Mouse (Mus musculus) embryo, embryonic 11 days (tissue): ENCODE results near the gene Ttc23l.
A peak's percentile ranks its signal among the peaks of the same experiment; 100 is the strongest.
"Not testable (repeated sequence)": the region's sequence is repeated elsewhere in the genome, so short reads cannot be mapped to it uniquely, and the experiment has no call there.

Experiments
- DNase-seq: peaks from one replicate; pipeline ENCODE4 v3.0.0-alpha.2; 2015

The Ttc23l gene

GRCm38 (mm10) chr15:10506099-10506498 lies 52.4 kb downstream of the Ttc23l start:
- peak; percentile 54 for DNase-seq

- DNase-seq, result peak; percentile 79
Observed at GRCm38 (mm10) chr15:10500838-10501719, 57.4 kb downstream of the Ttc23l start.

GRCm38 (mm10) chr15:10500035-10500434 lies 58.4 kb downstream of the Ttc23l start:
- no peak for DNase-seq

DNA sequence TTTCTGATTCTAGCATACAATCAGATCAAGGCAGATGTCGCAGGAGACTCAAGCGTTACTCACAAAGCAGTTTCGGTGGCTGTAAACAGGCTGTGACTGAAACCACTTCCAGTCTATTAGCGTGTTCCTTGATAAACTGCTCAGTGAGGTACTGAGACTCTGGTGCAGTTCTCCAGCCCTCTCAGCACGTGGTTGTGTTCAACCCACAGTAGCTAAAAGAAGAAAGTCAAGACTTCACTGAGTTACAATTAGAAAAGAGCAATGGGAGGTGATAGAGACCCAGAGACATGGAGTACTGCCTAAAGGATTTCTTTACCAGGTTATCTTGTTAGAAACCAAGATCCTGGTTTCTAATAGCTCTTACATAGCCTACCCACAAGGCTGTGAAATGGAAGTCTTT lies 58.9 kb downstream of the Ttc23l start:
- no peak for DNase-seq

- not testable (repeated sequence) for DNase-seq
Observed at GRCm38 (mm10) chr15:10496696-10497095, 61.8 kb downstream of the Ttc23l start.

DNA sequence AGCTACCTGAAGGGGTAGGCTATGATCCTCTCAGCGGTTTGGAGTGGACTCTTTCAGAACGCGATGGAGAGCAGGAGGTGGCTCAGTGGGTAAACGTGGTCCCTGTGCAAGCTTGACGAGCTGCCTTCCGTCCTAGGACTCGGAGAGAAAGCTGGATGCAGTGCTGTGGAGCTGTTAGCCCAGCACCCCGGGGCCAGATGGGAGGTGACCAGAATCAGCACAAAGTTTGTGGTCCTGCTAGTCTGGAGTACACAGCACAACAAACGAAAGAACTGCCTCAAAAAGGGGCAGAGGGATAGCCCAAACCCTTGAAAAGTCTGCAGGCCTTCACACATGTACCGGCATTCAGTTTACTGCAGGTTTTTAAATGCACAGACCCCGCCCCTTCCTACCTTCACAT lies 62.5 kb downstream of the Ttc23l start:
- no peak for DNase-seq

DNA sequence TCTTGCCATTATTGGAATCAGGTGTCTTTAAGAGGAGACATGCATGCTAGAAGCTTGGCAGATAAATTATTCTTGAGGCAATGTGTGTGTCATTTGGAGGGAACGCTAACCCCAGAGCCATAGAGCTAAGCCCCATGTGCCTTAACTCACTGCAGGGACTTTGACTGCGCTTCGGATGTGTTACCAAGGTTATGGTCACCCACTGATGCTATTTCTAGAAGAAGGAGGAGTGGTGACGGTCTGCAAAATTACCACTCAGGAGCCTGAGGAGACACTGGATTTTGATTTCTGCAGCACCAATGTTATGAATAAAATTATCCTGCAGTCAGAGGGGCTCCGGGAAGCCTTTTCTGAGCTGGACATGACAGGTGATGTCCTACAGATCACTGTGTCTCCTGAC lies 68.4 kb downstream of the Ttc23l start:
- no peak for DNase-seq

DNA sequence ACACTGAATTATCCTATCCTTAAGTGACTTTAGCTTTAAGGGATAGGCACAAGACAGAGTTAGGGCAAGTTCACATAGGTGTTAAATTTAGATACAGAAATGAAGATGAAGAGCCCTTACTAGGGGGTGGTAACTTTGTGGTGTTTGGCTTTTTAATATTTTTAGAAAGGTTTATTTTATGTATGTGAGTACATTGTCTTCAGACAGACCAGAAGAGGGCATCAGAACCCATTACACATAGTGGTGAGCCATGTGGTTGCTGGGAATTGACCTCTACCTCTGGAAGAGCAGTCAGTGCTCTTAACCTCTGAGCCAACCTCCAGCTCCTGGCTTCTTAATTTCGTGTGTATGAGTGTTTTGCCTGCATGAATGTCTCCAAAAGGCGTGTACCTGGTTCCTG lies 71.2 kb downstream of the Ttc23l start:
- DNase-seq, result peak; percentile 11

GRCm38 (mm10) chr15:10486365-10486839 lies 72.1 kb downstream of the Ttc23l start:
- no peak for DNase-seq

DNA sequence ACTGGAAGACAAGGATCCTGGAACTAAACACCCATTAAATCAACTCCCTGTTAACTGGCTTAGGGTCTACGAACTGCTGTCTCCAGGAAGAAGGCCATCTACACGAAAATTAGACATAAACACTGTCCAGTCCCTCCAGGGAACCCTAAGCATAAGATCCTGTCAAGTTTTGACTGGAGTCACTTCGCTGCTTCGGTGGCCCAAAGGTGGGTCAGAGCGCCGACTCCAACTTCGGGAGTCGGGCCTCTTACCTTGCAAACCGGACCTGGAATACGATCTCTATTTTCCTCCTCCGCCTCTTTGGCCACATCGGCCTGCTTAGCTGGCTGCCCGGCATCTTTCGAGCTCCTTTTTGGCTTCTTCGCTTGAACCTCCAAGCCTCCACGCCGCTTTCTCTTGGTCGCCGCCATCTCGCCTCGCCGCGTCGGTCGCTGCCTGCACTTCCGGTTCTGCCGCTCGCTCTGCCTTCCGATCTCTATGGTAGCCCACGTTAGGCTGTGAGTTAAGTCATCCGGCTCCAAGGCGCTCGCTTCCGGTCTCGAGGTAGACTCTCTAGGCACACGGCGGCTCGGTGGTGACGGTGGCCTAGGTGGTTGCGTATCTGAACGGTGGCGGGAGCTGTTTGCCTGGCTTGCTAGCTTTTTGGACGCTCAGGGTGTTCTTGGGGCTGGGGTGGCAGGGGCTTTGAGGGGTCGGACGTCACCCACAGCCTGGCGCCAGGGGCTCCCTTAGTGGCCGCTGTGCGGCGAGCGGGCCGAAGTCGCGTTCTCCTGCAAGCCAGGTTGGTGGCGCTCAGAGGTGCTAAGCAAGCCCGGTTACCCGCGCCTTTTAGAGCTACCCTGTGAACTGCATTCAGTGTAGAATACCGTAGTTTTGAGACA lies 72.7 kb downstream of the Ttc23l start, which contains the start of the genes Brix1 and Rad1:
Gene Brix1 (minus strand): TSS at position 464 of the 881 bp plus-strand sequence.
Gene Rad1 (plus strand): TSS at position 535 of the 881 bp plus-strand sequence.
- DNase-seq, result peak; percentile 97

- no peak for DNase-seq
Observed at GRCm38 (mm10) chr15:10470941-10471340, 87.5 kb downstream of the Ttc23l start.

GRCm38 (mm10) chr15:10470151-10470831 lies 88.2 kb downstream of the Ttc23l start, which contains the start of gene Dnajc21:
TSS of gene Dnajc21 (minus strand) at chr15:10470516.
- DNase-seq, result peak; percentile 92

DNA sequence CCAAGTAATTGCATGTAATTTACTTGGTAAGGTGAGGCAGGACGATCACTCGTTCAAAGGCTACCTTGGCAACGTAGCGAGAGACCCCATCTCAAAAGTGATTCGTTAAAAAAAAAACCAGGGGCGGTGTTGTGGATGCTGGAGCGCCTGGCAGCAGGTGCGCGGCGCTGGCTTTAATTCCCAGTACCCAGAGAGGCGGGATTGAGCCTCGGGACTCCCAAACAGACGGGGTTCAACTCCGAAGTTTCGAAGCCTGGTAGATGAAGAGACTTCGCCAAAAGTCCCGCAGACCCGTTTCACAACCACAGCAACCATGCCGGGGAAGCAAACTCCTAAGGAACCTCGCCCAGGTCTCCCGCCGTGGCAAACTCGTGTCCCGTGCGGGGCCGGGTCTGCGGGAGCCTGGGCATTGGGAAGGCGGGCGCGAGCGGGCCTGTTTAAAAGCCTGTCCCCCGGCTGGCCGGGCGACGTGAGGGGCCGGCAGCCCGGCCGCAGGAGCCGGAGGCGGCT lies 88.8 kb downstream of the Ttc23l start:
- DNase-seq, result peak; percentile 56

GRCm38 (mm10) chr15:10468761-10469160 lies 89.7 kb downstream of the Ttc23l start:
- no peak for DNase-seq

- no peak for DNase-seq
Observed at GRCm38 (mm10) chr15:10464678-10465077, 93.8 kb downstream of the Ttc23l start.

DNA sequence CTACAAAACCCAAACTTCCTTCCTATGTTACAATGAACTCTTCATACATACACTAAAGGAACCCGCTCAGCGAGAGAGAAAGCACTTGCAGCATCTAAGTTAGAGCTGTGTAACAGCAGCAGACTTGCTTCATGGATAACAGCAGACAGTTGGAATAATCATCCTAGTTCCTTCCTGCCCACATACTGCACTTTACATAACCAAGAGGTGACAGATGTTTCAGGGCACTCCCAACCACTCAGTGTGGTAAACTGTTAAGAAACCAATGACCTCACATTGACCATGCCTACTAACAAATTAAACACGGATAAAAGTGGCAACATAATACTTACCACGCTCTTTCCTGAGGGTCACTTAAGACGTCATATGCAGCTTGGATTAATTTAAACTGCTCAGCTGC lies 94.9 kb downstream of the Ttc23l start:
- no peak for DNase-seq

GRCm38 (mm10) chr15:10460986-10461385 lies 97.5 kb downstream of the Ttc23l start:
- DNase-seq, result no peak
